Mouse (Mus musculus) neutrophil, adult 59 days (primary cell): ENCODE measurements around the gene Serpinc1. TPM values are rescaled to one million over a fixed set of nuclear protein-coding genes. Genes with fewer than 3 reads are reported as not detected.

Experiments used
- total RNA-seq, 2 experiments: library from RNA; stranded (reverse); gene quantifications; 1 replicate in 1 of 2; 2 replicates in 1 of 2; pipeline ENCODE4 v1.2.4; 2023

Gene Serpinc1
- total RNA-seq = 1 to 10 TPM in 1 of 2 experiments, under 1 TPM in 1; 0.86 to 1.2 TPM

DNA sequence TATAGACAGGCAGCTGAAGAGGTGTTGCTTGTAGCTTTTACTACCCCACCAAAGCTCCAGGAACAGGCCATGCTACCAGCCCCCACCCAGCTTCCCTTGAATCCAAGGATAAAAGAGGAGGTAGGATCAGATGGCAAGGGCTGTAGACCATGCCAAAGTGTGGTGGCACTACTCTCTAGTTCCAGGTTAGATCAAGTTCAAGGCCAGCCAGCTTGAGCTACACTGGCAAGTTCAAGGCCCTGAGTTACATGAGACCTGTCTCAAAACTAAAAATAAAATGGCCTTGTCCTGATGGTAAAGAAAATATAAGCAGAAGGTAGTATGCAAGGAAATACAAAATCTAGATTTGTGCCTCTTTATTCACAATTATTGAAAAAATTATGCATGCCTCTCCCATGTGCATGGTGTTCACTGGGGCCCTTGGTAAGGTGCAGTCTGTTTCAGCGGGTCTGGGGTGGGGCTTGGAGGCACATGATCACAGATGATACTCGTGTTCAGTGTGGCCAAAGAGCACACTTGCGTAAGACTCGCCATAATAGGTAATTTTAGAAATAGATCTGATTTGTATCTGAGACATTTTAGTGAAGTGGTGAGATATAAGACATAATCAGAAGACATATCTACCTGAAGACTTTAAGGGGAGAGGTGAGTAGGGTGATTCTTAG, at the start of gene Serpinc1:
Serpinc1 (plus strand) TSS at position 515 of the 665 bp plus-strand sequence.

DNA sequence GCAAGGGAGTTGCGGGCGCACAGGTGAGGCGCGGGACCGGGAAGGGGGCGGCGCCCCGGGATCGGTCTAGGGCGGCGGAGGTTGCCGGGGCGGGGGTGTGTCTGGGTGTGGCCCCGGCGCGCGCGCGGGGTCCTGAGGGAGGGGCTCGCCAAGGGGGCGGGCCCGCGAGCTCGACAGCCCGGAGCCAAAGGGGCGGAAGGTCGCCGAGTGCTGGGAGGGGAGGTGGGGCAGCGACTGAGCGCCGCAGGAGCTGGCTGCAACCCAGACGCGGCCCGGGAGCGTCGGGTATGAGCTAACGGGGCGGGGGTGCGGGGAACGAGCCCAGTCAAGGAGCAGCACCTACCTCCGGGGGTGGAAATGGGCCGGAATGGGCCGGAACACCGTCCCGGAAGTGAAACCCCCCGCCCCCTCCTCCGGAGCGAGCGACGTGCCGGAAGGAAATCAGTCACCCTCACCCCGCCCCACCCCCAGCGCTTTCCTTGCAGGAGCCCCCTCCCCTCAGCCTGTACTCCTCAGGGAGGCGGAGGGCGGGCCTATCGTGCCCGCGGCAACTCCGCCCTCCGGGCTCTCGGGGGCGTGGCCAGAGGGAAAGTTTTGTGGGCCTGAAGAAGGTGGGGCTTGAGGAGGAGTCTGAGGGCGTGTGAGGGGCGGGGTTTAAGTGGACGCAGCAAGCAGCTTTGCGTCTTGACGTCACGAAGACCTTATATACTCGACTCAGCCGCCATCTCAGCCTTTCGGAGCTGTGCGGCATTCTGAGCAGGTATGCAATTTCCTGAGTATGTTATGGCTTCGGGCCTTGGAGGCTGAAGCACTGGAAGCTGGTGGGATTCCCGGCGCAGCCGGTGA, 56.3 kb downstream of the Serpinc1 start, which contains the start of gene Zbtb37:
Zbtb37 (minus strand) TSS at position 415 of the 846 bp plus-strand sequence.

Other genes with a start within 250 kb of the Serpinc1 start
- gene Rabgap1l, start 185.4 kb upstream of the Serpinc1 start, total RNA-seq = 10 to 100 TPM; 45.0 to 53.4 TPM
- gene Rc3h1, start 72.2 kb upstream of the Serpinc1 start, total RNA-seq = 10 to 100 TPM; 40.6 to 41.3 TPM
- gene Zbtb37, start 56.3 kb downstream of the Serpinc1 start, total RNA-seq = 10 to 100 TPM; 16.5 to 17.8 TPM
- 10 to 100 TPM; 10.3 to 13.5 TPM for gene Dars2, start 92.1 kb downstream of the Serpinc1 start, total RNA-seq
- gene Cenpl, start 92.1 kb downstream of the Serpinc1 start, total RNA-seq = 10 to 100 TPM; 23.7 to 24.8 TPM
- 10 to 100 TPM; 13.7 to 14.2 TPM for gene Klhl20, start 152.9 kb downstream of the Serpinc1 start, total RNA-seq
- gene Ankrd45, start 164.1 kb downstream of the Serpinc1 start, total RNA-seq = not detected
- gene Tex50, start 180.7 kb downstream of the Serpinc1 start, total RNA-seq = not detected